Mouse (Mus musculus) intestine, postnatal 0 days (tissue): ENCODE results near the gene Fam217b. TPM values are rescaled to one million over a fixed set of nuclear protein-coding genes. Genes with fewer than 3 reads are reported as not detected.

ENCODE experiments used
- ATAC-seq: fragments of 200-750 bp; cut with Nextera tagmentation; 2 replicates; pipeline ENCODE4 v1.8.0; 2017; ENCODE audit warnings: mild to moderate bottlenecking, moderate TSS enrichment, moderate library complexity
- H3K27ac ChIP-seq: fragments of 300-500 bp; sonication (generic); 2 replicates; pipeline ENCODE4 v1.5.1; 2014; ENCODE audit warnings: mild to moderate bottlenecking, low read depth, low read length, moderate library complexity
- H3K27me3 ChIP-seq: fragments of 300-500 bp; sonication (generic); replicated peaks from 2 replicates; pipeline ENCODE4 v1.6.1; 2014; ENCODE audit warnings: low read length, mixed read lengths; ENCODE audit not compliant: control insufficient read depth, insufficient read depth
- H3K36me3 ChIP-seq: fragments of 300-500 bp; sonication (generic); 2 replicates; pipeline ENCODE4 v1.6.1; 2014; ENCODE audit warnings: mild to moderate bottlenecking, moderate library complexity; ENCODE audit not compliant: control insufficient read depth, insufficient read depth
- H3K4me1 ChIP-seq: fragments of 300-500 bp; sonication (generic); replicated peaks from 2 replicates; pipeline ENCODE4 v1.6.1; 2014; ENCODE audit warnings: antibody characterized with exemption, low read length, mixed read lengths; ENCODE audit not compliant: control insufficient read depth, insufficient read depth
- H3K4me2 ChIP-seq: fragments of 300-500 bp; sonication (generic); replicated peaks from 2 replicates; pipeline ENCODE4 v1.6.1; 2014; ENCODE audit warnings: low read depth, mild to moderate bottlenecking, moderate library complexity
- H3K4me3 ChIP-seq: fragments of 300-500 bp; sonication (generic); 2 replicates; pipeline ENCODE4 v1.5.1; 2014; ENCODE audit warnings: low read depth, low read length
- H3K9ac ChIP-seq: fragments of 300-500 bp; sonication (generic); 2 replicates; pipeline ENCODE4 v1.6.1; 2014; ENCODE audit warnings: mild to moderate bottlenecking, low read depth, low read length
- H3K9me3 ChIP-seq: fragments of 300-500 bp; sonication (generic); 2 replicates; pipeline ENCODE4 v1.6.1; 2016; ENCODE audit warnings: mixed run types; ENCODE audit not compliant: control insufficient read depth
- CTCF ChIP-seq: sonication (generic); IDR thresholded peaks from 2 replicates; pipeline ENCODE4 v1.5.1; 2016; ENCODE audit warnings: low read depth, mild to moderate bottlenecking, control low read depth, antibody characterized with exemption, moderate library complexity
- WGBS: fragments of 180-500 bp; shearing (Covaris S2); extraction: QIAGEN DNeasy Blood & Tissue Kit; methylation state at CpG from one replicate; pipeline ENCODE4 v1.1.7; 2014; 5-methylcytosine and 5-hydroxymethylcytosine counted together
- polyA plus RNA-seq: library from polyadenylated mRNA; unstranded; fragments of >200 nt; fragmentation: Nextera tagmentation; extraction: Ambion mirVana; gene quantifications from 2 replicates; pipeline ENCODE4 v1.2.1, GENCODE M21; 2015

Gene Fam217b
- polyA plus RNA-seq = 2.5 TPM in 2 replicates

DNA sequence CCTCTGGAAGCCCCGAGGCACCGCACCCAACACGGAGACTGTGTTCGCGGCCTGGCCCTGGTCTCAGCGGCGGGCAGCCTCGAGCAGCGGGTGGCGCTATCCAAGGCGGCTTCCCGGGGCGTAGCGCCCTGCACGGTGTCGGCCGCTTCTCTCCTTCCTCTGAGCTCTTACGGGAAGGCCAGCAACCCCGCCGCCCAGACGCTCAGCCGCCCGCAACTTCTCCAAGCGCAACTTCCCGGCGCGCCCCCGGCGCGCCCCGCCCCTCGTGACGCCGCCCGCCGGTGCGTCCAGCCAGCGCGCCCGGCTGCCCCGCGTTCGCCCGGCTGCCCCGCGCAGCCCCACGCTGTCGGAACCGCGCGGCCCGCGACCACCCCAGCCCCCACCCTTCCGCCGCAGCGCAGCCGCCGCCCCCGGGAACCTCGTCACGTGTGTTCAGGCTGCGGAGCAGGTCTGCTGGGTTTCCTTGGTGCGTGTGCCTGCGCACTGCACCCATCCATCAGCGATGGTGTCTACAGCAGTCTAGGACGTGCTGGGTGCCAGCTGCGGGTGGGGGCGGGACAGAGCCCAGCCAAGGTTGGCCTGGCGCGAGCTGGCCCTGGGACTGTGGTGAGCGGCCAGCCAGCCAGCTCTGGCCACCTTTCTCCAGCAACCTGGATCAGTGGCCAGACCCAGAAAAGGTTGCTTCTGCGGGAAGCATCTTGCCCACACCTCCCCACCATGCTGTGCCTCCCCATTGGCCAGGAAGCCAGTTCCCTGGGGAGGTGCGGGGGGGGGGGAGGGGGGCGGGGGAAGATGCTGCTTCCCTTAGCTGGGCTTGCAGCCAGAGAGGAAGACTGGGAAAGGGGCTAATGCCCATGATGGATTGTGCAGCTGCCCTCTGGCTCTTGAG is at the start of gene Fam217b, which contains the start of gene Ppp1r3d:
Gene Fam217b (plus strand): TSS at position 264 of the 889 bp plus-strand sequence.
Gene Ppp1r3d (minus strand): TSS at position 212 of the 889 bp plus-strand sequence.
- Histone ChIP-seq H3K9me3 (no peaks in the 10 kb centered on the region), H3K4me1 (0 out of 2 replicates have a peak, but pooled peaks cover 2% of the 10 kb centered on the region), H3K27me3 (peaks cover 4% of the 10 kb centered on the region; the same call in 1 of the 2 replicates), H3K9ac (peak within 1 kb of the TSS; percentile 54), H3K4me2 (peak within 1 kb of the TSS; percentile 91), H3K4me3 (peak within 1 kb of the TSS; percentile 64), H3K36me3 (no peaks in the 10 kb centered on the region), H3K27ac (0 out of 2 replicates have a peak within 1 kb of the TSS, but pooled peaks have one; percentile 23)
- peak; percentile 51 for TF ChIP-seq CTCF
- ATAC-seq = peak; percentile 67
- under 1% methylated on average over 67 of the region's 74 CpGs for WGBS

DNA sequence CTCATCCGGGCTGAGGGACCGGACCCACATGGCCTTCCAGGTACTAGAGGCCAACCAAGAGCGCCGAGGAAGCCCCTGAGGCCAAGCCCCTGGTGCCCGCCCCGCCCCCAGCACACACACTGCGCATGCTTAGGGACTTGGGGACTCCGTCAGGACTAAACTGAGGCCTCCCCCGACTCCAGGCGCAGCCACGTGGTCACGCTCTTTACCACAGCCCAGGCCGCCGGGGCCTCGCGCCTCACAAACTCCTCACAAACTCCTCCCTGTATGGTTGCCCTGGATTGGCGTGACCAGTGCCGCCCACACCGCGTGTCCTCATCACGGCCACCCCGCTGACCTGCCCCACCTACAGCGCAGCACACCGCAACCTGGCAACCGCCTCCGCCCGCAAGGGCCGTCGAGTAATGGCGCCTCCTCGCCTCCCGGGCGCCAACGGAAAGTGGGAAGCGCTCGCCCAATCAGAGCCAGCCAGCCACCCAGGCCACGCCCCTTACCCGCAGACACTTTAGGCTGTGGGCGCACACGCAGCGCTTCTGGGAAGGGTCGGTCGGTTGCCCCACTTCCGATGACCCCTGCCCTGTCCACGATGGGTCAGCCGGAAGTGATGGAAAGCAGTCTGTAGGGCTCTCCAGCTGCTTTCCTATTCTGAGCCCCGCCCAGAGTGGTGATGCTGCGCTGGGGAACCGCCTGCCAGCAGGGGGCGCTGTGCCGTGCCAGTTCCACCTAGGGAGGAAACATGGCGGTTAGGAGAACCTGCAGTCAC is 7.1 kb upstream of the Fam217b start, which contains the start of gene Sycp2:
Gene Sycp2 (minus strand): TSS at position 633 of the 763 bp plus-strand sequence.
- H3K27me3 ChIP-seq = no peaks in the 10 kb centered on the region
- no peak within 1 kb of the TSS for H3K9ac ChIP-seq
- no peaks in the 10 kb centered on the region for H3K9me3 ChIP-seq
- no peak within 1 kb of the TSS for H3K4me3 ChIP-seq
- H3K27ac ChIP-seq = no peak within 1 kb of the TSS
- H3K4me2 ChIP-seq = no peak within 1 kb of the TSS
- TF ChIP-seq CTCF = peak; percentile 56
- WGBS = 84% methylated on average over 52 of the region's 52 CpGs
- no peaks in the 10 kb centered on the region for H3K36me3 ChIP-seq
- ATAC-seq = 0 out of 2 replicates have a peak, but pooled peaks have one; percentile 33
- no peaks in the 10 kb centered on the region for H3K4me1 ChIP-seq

- Histone ChIP-seq H3K36me3 (no peaks in the 10 kb centered on the region), H3K4me3 (no peak overlapping the region), H3K27ac (no peak overlapping the region), H3K9me3 (no peaks in the 10 kb centered on the region), H3K4me2 (no peak overlapping the region), H3K4me1 (no peaks in the 10 kb centered on the region), H3K9ac (no peak overlapping the region), H3K27me3 (peaks cover 4% of the 10 kb centered on the region; the same call in 1 of the 2 replicates)
- ATAC-seq = no peak
- WGBS = 28% methylated on average over 1 of the region's 1 CpGs
- TF ChIP-seq CTCF = no peak
Observed at GRCm38 (mm10) chr2:178409024-178409423, 5.3 kb upstream of the Fam217b start.

DNA sequence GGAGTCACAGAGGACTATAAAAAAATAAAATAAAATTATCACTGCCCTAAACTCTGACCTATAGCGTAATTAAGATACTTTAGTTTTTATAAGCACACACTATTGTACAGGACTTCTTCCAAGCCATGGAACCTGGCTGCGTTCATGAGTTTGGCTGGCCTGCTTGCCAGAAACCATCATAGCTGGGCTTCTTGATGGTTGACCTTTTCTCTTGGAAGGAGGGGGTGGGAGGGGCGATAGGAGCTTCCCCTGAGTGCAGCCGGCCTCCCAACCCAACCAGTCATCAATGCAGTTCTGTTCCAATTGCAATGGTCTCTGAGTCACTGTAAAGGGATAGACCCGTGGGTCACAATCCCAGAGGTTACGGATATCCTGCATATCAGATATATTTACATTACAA is 4.0 kb upstream of the Fam217b start:
- 0 out of 2 replicates have a peak, but pooled peaks cover 2% of the 10 kb centered on the region for H3K4me1 ChIP-seq
- no peak overlapping the region for H3K4me3 ChIP-seq
- peaks cover 4% of the 10 kb centered on the region; the same call in 1 of the 2 replicates for H3K27me3 ChIP-seq
- H3K27ac ChIP-seq = no peak overlapping the region
- no peak for ATAC-seq
- TF ChIP-seq CTCF = no peak
- WGBS = 75% methylated on average over 6 of the region's 6 CpGs
- no peak overlapping the region for H3K9ac ChIP-seq
- no peaks in the 10 kb centered on the region for H3K36me3 ChIP-seq
- H3K9me3 ChIP-seq = no peaks in the 10 kb centered on the region
- H3K4me2 ChIP-seq = no peak overlapping the region

DNA sequence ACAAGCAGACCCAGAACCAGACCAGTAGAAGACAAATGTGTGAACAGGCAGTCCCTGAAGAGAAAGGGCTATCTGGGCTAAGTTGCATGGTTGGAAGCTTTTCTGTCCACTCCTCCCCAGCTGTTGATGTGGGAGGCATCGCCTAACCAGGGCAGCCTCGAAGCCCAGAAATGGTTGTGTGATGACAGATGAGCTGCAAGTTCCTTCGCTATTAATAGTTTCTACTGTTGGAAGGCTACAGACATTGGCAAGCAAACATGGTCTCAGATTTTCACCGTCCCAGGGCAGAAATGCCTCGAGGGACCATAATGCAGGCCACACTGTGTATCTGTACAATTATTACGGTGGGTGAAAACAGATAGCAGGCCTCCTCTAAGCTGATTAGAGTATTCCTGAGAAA is 1.7 kb upstream of the Fam217b start:
- Histone ChIP-seq H3K9me3 (no peaks in the 10 kb centered on the region), H3K9ac (no peak overlapping the region), H3K4me1 (0 out of 2 replicates have a peak, but pooled peaks cover 2% of the 10 kb centered on the region), H3K4me2 (no peak overlapping the region; the same call in 1 of the 2 replicates), H3K36me3 (no peaks in the 10 kb centered on the region), H3K4me3 (no peak overlapping the region), H3K27ac (no peak overlapping the region), H3K27me3 (peaks cover 4% of the 10 kb centered on the region; the same call in 1 of the 2 replicates)
- ATAC-seq = no peak
- WGBS = 62% methylated on average over 6 of the region's 6 CpGs
- TF ChIP-seq CTCF = no peak
